Mouse (Mus musculus): ENCODE measurements at regions not wholly inside any gene's neighbourhood (a gene's known extent, or its start where the extent isn't known, plus 50 kb on each side); places are given as distances from the start of the nearest gene placed in this dataset.
"Not testable (repeated sequence)": the region's sequence is repeated elsewhere in the genome, so short reads cannot be mapped to it uniquely, and the experiment has no call there.

DNA sequence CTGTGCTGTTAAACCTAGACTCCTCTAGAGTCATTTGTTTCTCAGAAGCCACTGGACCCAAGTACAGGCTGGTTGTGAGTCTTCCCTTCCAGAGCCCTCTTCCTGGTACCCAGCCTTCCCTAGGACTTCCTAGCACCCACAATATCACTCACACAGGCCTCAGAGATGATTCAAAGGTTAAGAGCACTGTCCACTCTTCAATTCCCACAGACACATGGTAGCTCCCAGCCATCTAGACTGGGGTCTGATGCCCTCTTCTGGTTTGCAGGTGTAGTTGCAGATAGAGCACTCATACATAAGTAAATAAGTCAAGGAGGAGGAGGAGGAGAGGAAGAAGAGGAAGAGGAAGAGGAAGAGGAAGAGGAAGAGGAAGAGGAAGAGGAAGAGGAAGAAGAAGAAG is 163.3 kb upstream of the Rapgef5 start:
- Histone ChIP-seq H3K4me3 (replicated peaks; ENCODE audit: low read depth, low read length) (no peak overlapping the region), H3K9ac (ENCODE audit: low read depth, low read length) (no peak overlapping the region), H3K36me3 (ENCODE audit: insufficient read depth, low read length) (no peaks in the 10 kb centered on the region), H3K27me3 (ENCODE audit: insufficient read depth, low read length) (no peaks in the 10 kb centered on the region), H3K4me1 (replicated peaks; ENCODE audit: insufficient read depth, low read length) (no peaks in the 10 kb centered on the region), H3K4me2 (ENCODE audit: low read length) (no peak overlapping the region), H3K9me3 (replicated peaks; ENCODE audit: low read length) (no peaks in the 10 kb centered on the region), H3K27ac (no peak overlapping the region)
- ATAC-seq (replicated peaks; ENCODE audit: low FRiP score, low read depth) = no peak; the same call in 1 of the 2 replicates
- TF ChIP-seq CTCF (IDR thresholded peaks at IDR 0.05; ENCODE audit: low read depth) = peak; percentile 76
- DNase-seq (ENCODE audit: low spot score) = peak; percentile 35

DNA sequence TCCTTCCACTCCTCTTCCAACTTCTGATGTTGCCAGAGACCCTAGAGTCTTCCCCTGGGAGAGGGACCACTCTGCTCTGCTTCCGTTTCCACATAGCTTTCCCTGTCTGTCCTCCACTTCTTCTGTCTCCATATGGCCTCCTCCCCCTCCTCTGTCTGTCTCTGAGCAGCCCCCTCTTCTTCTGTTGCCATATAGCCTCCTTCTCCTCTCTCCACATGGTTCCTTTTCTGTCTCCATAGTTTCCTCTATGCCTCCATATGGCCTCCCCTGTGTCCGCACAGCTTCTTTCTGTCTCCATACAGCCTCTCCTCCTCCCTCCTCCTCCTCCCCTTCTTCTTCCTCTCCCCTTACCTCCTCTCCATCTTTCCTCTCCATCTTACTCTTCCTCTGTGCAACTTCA is 158.5 kb upstream of the Rapgef5 start:
- no peak for DNase-seq (ENCODE audit: low spot score)
- H3K9me3 ChIP-seq (replicated peaks; ENCODE audit: low read length) = no peaks in the 10 kb centered on the region
- no peak overlapping the region for H3K27ac ChIP-seq
- 78% methylated on average over 2 of the region's 2 CpGs for WGBS
- H3K4me1 ChIP-seq (replicated peaks; ENCODE audit: insufficient read depth, low read length) = no peaks in the 10 kb centered on the region
- TF ChIP-seq CTCF (IDR thresholded peaks at IDR 0.05; ENCODE audit: low read depth) = no peak
- H3K4me3 ChIP-seq (replicated peaks; ENCODE audit: low read depth, low read length) = no peak overlapping the region
- no peak overlapping the region for H3K4me2 ChIP-seq (ENCODE audit: low read length)
- H3K36me3 ChIP-seq (ENCODE audit: insufficient read depth, low read length) = no peaks in the 10 kb centered on the region
- H3K9ac ChIP-seq (ENCODE audit: low read depth, low read length) = no peak overlapping the region
- no peaks in the 10 kb centered on the region for H3K27me3 ChIP-seq (ENCODE audit: insufficient read depth, low read length)
- ATAC-seq (replicated peaks; ENCODE audit: low FRiP score, low read depth) = no peak

DNA sequence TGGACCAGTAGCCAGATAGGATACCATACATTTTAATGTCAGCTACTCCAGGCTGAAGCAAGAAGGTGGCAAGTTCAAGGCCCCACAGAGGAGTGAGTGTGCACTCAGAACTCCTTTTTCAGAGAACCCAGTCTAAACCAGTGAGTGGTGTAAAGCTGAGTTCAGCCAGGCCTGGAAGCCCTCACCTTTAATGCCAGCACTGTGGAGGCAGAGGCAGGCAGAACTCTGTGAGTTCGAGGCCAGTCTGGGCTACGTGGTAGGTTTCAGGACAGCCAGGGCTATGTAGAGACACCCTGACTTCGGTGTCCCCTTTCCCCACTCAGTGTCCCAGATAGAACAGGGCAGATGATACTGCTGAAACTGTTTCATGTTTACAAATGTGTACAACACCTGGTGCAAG is 157.4 kb upstream of the Rapgef5 start:
- no peak for ATAC-seq (replicated peaks; ENCODE audit: low FRiP score, low read depth)
- WGBS = 89% methylated on average over 3 of the region's 3 CpGs
- no peak for DNase-seq (ENCODE audit: low spot score)
- H3K27ac ChIP-seq = no peak overlapping the region
- no peak overlapping the region for H3K9ac ChIP-seq (ENCODE audit: low read depth, low read length)
- H3K9me3 ChIP-seq (replicated peaks; ENCODE audit: low read length) = no peaks in the 10 kb centered on the region
- H3K27me3 ChIP-seq (ENCODE audit: insufficient read depth, low read length) = no peaks in the 10 kb centered on the region
- H3K4me2 ChIP-seq (ENCODE audit: low read length) = no peak overlapping the region
- no peaks in the 10 kb centered on the region for H3K36me3 ChIP-seq (ENCODE audit: insufficient read depth, low read length)
- no peak overlapping the region for H3K4me3 ChIP-seq (replicated peaks; ENCODE audit: low read depth, low read length)
- no peak for TF ChIP-seq CTCF (IDR thresholded peaks at IDR 0.05; ENCODE audit: low read depth)
- H3K4me1 ChIP-seq (replicated peaks; ENCODE audit: insufficient read depth, low read length) = no peaks in the 10 kb centered on the region

DNA sequence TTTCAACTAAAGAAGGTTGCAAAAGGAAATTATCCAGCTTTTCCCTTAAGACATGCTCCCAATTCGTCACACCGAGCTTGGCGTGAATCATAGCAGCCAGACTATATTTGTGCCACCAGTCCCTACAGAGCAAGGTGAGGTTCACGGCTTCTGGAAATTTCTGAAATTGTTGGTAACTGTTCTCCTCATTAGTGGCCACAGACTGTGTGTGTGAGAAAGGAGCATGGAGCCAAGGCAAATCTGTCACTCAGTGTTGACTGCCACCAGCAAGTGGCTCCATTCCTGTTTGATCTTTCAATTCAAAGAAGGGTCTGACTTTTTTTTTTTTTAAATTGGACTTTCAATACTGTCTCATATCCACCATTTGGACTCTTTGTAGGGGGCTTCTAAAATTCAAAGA is 156.1 kb upstream of the Rapgef5 start:
- Histone ChIP-seq H3K27me3 (ENCODE audit: insufficient read depth, low read length) (no peaks in the 10 kb centered on the region), H3K36me3 (ENCODE audit: insufficient read depth, low read length) (no peaks in the 10 kb centered on the region), H3K4me1 (replicated peaks; ENCODE audit: insufficient read depth, low read length) (no peaks in the 10 kb centered on the region), H3K27ac (no peak overlapping the region), H3K9me3 (replicated peaks; ENCODE audit: low read length) (no peaks in the 10 kb centered on the region), H3K9ac (ENCODE audit: low read depth, low read length) (no peak overlapping the region), H3K4me2 (ENCODE audit: low read length) (no peak overlapping the region), H3K4me3 (replicated peaks; ENCODE audit: low read depth, low read length) (no peak overlapping the region)
- no peak for TF ChIP-seq CTCF (IDR thresholded peaks at IDR 0.05; ENCODE audit: low read depth)
- 81% methylated on average over 4 of the region's 4 CpGs for WGBS
- ATAC-seq (replicated peaks; ENCODE audit: low FRiP score, low read depth) (no peak), DNase-seq (ENCODE audit: low spot score) (no peak)

DNA sequence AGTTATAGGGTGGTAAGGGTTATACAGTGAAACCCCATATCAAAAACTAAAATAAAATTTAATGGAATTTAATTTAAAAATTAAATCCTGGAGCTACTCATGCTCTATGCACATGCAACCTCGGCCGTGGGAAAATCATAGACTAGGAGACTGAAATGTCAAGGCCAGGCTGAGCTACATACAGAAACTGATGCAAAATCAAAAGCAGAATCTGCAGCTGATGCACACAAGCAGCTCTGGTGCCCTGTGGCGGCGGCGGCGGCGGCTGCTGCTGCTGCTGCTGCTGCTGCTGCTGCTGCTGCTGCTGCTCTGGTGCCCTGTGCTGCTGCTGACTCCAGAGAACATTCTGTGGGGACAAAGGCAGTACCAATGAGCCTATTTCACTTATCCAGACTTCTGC is 154.5 kb upstream of the Rapgef5 start:
- no peak overlapping the region for H3K4me3 ChIP-seq (replicated peaks; ENCODE audit: low read depth, low read length)
- H3K4me1 ChIP-seq (replicated peaks; ENCODE audit: insufficient read depth, low read length) = no peaks in the 10 kb centered on the region
- TF ChIP-seq CTCF (IDR thresholded peaks at IDR 0.05; ENCODE audit: low read depth) = no peak
- H3K4me2 ChIP-seq (ENCODE audit: low read length) = no peak overlapping the region
- no peak overlapping the region for H3K27ac ChIP-seq
- WGBS = 89% methylated on average over 7 of the region's 7 CpGs
- no peaks in the 10 kb centered on the region for H3K36me3 ChIP-seq (ENCODE audit: insufficient read depth, low read length)
- no peaks in the 10 kb centered on the region for H3K27me3 ChIP-seq (ENCODE audit: insufficient read depth, low read length)
- H3K9ac ChIP-seq (ENCODE audit: low read depth, low read length) = no peak overlapping the region
- ATAC-seq (replicated peaks; ENCODE audit: low FRiP score, low read depth) (no peak), DNase-seq (ENCODE audit: low spot score) (no peak)
- H3K9me3 ChIP-seq (replicated peaks; ENCODE audit: low read length) = no peaks in the 10 kb centered on the region

DNA sequence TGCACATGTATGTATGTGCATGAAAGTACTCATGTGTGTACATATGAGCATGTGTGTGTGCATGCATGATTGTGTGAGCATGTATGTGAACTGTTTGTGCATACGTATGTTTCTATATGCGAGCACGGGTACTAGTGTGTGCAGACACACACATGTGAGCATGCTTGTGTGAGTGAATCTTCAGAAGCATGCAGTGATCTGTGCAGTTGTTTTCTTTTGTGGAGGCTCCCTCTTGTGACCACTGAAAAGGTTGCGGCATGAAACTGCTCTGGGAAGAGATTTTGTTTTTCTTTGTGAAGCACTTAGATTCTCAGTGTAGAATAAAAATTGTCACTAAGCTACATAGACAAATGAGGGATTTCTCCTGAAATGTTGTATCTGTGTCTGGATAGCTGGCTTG is 152.8 kb upstream of the Rapgef5 start:
- not testable (repeated sequence) for ATAC-seq (replicated peaks; ENCODE audit: low FRiP score, low read depth); H3K27me3 ChIP-seq (ENCODE audit: insufficient read depth, low read length)

DNA sequence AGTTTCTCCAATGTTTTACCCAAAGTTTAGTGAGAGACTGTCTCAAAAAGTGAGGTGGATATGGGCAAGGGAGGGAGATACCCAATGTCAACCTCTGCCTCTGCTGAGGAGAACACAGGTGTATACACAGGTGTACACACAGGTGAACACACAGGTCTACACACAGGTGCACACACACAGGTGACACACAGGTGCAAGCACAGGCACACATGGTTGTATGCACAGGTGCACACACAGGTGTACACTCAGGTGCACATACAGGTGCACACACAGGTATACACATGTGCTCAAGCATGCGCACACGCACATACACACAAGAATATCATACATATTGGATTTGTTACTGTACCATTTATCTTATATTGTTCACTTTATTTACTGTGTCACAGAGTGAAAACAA is 151.1 kb upstream of the Rapgef5 start:
- Histone ChIP-seq H3K4me2 (ENCODE audit: low read length) (no peak overlapping the region), H3K4me3 (replicated peaks; ENCODE audit: low read depth, low read length) (no peak overlapping the region), H3K4me1 (replicated peaks; ENCODE audit: insufficient read depth, low read length) (no peaks in the 10 kb centered on the region), H3K9ac (ENCODE audit: low read depth, low read length) (no peak overlapping the region), H3K9me3 (replicated peaks; ENCODE audit: low read length) (no peaks in the 10 kb centered on the region), H3K27ac (no peak overlapping the region), H3K36me3 (ENCODE audit: insufficient read depth, low read length) (no peaks in the 10 kb centered on the region), H3K27me3 (ENCODE audit: insufficient read depth, low read length) (no peaks in the 10 kb centered on the region)
- no peak for TF ChIP-seq CTCF (IDR thresholded peaks at IDR 0.05; ENCODE audit: low read depth)
- WGBS = 94% methylated on average over 2 of the region's 2 CpGs
- ATAC-seq (replicated peaks; ENCODE audit: low FRiP score, low read depth) (no peak), DNase-seq (ENCODE audit: low spot score) (no peak)

More for the DNA sequence above, 152.8 kb upstream of the Rapgef5 start:
- H3K4me1 ChIP-seq (replicated peaks; ENCODE audit: insufficient read depth, low read length); H3K27ac ChIP-seq; H3K9ac ChIP-seq (ENCODE audit: low read depth, low read length); H3K4me2 ChIP-seq (ENCODE audit: low read length); H3K4me3 ChIP-seq (replicated peaks; ENCODE audit: low read depth, low read length); H3K9me3 ChIP-seq (replicated peaks; ENCODE audit: low read length); DNase-seq (ENCODE audit: low spot score); H3K36me3 ChIP-seq (ENCODE audit: insufficient read depth, low read length): not testable (repeated sequence)
- WGBS = 64% methylated on average over 3 of the region's 4 CpGs
- TF ChIP-seq CTCF (IDR thresholded peaks at IDR 0.05; ENCODE audit: low read depth) = peak; percentile 22; the same call in 1 of the 2 replicates

Data from kidney, postnatal 0 days (tissue).